Mouse (Mus musculus): ENCODE results near the gene Milr1. TPM values are rescaled to one million over a fixed set of nuclear protein-coding genes. Genes with fewer than 3 reads are reported as not detected.

Gene Milr1
- 0.27 and 0.66 TPM in 2 replicates for polyA plus RNA-seq (2012; rRNA removed)

DNA sequence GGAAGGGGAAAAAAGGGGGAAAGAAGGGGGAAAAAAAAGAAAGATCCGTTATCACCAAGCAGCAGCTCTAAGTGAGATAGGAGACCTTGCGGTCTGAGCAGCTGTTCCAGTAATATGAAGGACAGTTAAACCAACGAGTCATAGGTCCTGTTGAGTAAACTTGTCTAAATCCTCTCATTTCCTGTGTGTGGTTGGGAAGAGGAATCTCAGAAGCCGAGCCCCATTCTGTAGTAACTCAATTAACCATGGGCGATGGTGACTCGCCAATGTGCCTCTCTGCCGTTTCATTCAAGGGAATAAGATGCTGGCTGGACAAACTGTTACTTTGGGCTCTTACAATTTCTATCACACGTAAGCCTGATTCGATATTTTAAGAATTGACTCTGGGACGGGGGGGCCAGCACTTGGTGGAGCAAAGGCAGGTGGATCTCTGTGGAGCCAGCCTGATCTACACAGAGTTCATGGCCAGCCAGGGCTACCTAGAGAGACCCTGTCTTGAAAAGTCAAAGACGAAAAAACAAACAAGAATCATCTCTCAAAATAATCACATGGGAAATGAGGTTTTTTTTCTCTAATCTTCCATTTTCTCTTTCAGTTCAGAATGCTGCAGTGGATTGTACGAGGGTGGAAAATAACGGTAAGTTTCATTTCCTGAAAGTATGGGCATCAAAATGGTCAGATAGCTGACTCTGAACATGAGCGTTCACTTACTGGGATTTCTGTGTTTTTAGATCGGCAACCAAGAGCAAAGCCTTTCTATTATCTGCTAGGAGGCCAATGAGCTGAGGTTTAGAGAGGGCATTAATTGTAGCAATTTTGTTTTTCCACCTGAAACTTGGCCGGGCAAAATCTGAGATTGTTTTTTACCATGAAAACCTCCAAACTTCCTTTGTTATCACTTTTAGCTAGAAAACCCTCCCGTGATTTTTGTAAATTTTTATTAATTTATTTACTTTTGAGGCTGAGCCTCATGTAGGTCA, at the start of gene Milr1:
Gene Milr1 (plus strand): TSS at position 188 of the 980 bp plus-strand sequence.
- WGBS: 82% methylated on average over 17 of the region's 17 CpGs
- Histone ChIP-seq H3K4me1 (ENCODE audit: control insufficient read depth, insufficient read depth, low read length) (no peaks in the 10 kb centered on the region), H3K36me3 (ENCODE audit: control insufficient read depth, insufficient read depth, low read length) (no peaks in the 10 kb centered on the region), H3K4me3 (ENCODE audit: insufficient read depth, low read depth, low read length) (no peak within 1 kb of the TSS), H3K27ac (ENCODE audit: insufficient read depth, low read depth, low read length) (no peak within 1 kb of the TSS; the same call in 1 of the 2 replicates), H3K27me3 (replicated peaks; ENCODE audit: control insufficient read depth, insufficient read depth, low read length) (no peaks in the 10 kb centered on the region)
- TF ChIP-seq POLR2A (IDR thresholded peaks at IDR 0.05; ENCODE audit: low read depth, low read length) (no peak), CTCF (conservative IDR thresholded peaks at IDR 0.05; ENCODE audit: insufficient read depth, insufficient read length, low read depth, low read length) (no peak)
- no peak for DNase-seq

GRCm38 (mm10) chr11:106701589-106701988, 49.4 kb upstream of the Milr1 start:
- Histone ChIP-seq H3K4me3 (ENCODE audit: insufficient read depth, low read depth, low read length) (no peak overlapping the region), H3K27me3 (replicated peaks; ENCODE audit: control insufficient read depth, insufficient read depth, low read length) (no peaks in the 10 kb centered on the region), H3K4me1 (ENCODE audit: control insufficient read depth, insufficient read depth, low read length) (no peaks in the 10 kb centered on the region), H3K27ac (ENCODE audit: insufficient read depth, low read depth, low read length) (no peak overlapping the region), H3K36me3 (ENCODE audit: control insufficient read depth, insufficient read depth, low read length) (no peaks in the 10 kb centered on the region)
- no peak for TF ChIP-seq POLR2A (IDR thresholded peaks at IDR 0.05; ENCODE audit: low read depth, low read length)
- DNase-seq: no peak
- 69% methylated on average over 9 of the region's 9 CpGs for WGBS

DNA sequence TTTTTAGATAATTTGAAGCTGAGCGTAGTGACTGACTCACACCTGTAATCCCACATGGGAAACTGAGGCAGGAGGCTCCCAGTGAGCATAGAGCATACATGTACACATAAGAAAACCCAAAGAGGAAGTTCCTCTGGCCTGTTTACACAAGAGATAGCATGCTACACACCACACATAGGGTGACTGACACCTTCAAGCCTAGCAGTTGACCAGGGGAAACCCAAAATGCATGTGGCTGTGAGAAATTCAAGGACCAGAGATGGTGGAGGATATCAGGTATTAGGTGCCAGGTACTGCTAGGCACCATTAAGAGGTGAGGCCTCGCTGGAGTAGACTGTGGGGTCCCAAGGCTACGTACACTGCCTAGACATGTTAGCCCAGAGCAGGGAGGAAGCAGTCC, 48.4 kb upstream of the Milr1 start:
- DNase-seq: no peak
- Histone ChIP-seq H3K27me3 (replicated peaks; ENCODE audit: control insufficient read depth, insufficient read depth, low read length) (no peaks in the 10 kb centered on the region), H3K4me1 (ENCODE audit: control insufficient read depth, insufficient read depth, low read length) (no peaks in the 10 kb centered on the region), H3K36me3 (ENCODE audit: control insufficient read depth, insufficient read depth, low read length) (no peaks in the 10 kb centered on the region), H3K4me3 (ENCODE audit: insufficient read depth, low read depth, low read length) (no peak overlapping the region), H3K27ac (ENCODE audit: insufficient read depth, low read depth, low read length) (no peak overlapping the region)
- TF ChIP-seq POLR2A (IDR thresholded peaks at IDR 0.05; ENCODE audit: low read depth, low read length) (no peak), CTCF (conservative IDR thresholded peaks at IDR 0.05; ENCODE audit: insufficient read depth, insufficient read length, low read depth, low read length) (no peak)
- 91% methylated on average over 3 of the region's 3 CpGs for WGBS

DNA sequence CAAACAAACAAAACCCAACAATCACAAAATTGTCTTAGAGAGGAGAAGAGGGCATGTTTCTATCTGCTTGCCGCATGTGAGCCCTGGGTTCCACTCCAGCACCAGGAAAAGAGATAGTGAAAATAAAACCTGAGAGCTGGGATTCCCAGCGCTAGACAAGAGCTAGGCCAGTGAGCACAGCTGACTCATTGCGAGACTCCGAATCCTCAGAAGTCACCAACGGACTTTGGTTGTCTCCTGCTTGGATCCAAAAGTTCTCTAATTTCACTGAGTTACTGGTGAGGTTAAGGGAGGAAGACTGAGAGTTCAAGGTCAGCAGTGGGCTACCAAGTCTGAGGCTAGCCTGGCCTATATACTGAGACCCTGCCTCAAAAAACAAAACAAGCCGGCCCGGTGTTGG, 47.1 kb upstream of the Milr1 start:
- WGBS: 72% methylated on average over 7 of the region's 7 CpGs
- TF ChIP-seq CTCF (conservative IDR thresholded peaks at IDR 0.05; ENCODE audit: insufficient read depth, insufficient read length, low read depth, low read length): no peak
- no peak for TF ChIP-seq POLR2A (IDR thresholded peaks at IDR 0.05; ENCODE audit: low read depth, low read length)
- no peak overlapping the region for H3K4me3 ChIP-seq (ENCODE audit: insufficient read depth, low read depth, low read length)

GRCm38 (mm10) chr11:106704399-106705111, 46.5 kb upstream of the Milr1 start:
- TF ChIP-seq POLR2A (IDR thresholded peaks at IDR 0.05; ENCODE audit: low read depth, low read length): no peak
- no peak for TF ChIP-seq CTCF (conservative IDR thresholded peaks at IDR 0.05; ENCODE audit: insufficient read depth, insufficient read length, low read depth, low read length)
- H3K4me3 ChIP-seq (ENCODE audit: insufficient read depth, low read depth, low read length): no peak overlapping the region
- H3K4me1 ChIP-seq (ENCODE audit: control insufficient read depth, insufficient read depth, low read length): no peaks in the 10 kb centered on the region
- no peaks in the 10 kb centered on the region for H3K27me3 ChIP-seq (replicated peaks; ENCODE audit: control insufficient read depth, insufficient read depth, low read length)
- no peaks in the 10 kb centered on the region for H3K36me3 ChIP-seq (ENCODE audit: control insufficient read depth, insufficient read depth, low read length)
- no peak for DNase-seq
- H3K27ac ChIP-seq (ENCODE audit: insufficient read depth, low read depth, low read length): no peak overlapping the region
- 51% methylated on average over 9 of the region's 9 CpGs for WGBS

More for the DNA sequence above, 47.1 kb upstream of the Milr1 start:
- H3K4me1 ChIP-seq (ENCODE audit: control insufficient read depth, insufficient read depth, low read length): no peaks in the 10 kb centered on the region
- no peak overlapping the region for H3K27ac ChIP-seq (ENCODE audit: insufficient read depth, low read depth, low read length)
- DNase-seq: no peak
- no peaks in the 10 kb centered on the region for H3K27me3 ChIP-seq (replicated peaks; ENCODE audit: control insufficient read depth, insufficient read depth, low read length)
- H3K36me3 ChIP-seq (ENCODE audit: control insufficient read depth, insufficient read depth, low read length): no peaks in the 10 kb centered on the region

GRCm38 (mm10) chr11:106706212-106706611, 44.8 kb upstream of the Milr1 start:
- no peak for DNase-seq
- Histone ChIP-seq H3K4me1 (ENCODE audit: control insufficient read depth, insufficient read depth, low read length) (no peaks in the 10 kb centered on the region), H3K27ac (ENCODE audit: insufficient read depth, low read depth, low read length) (no peak overlapping the region), H3K4me3 (ENCODE audit: insufficient read depth, low read depth, low read length) (no peak overlapping the region), H3K27me3 (replicated peaks; ENCODE audit: control insufficient read depth, insufficient read depth, low read length) (no peaks in the 10 kb centered on the region), H3K36me3 (ENCODE audit: control insufficient read depth, insufficient read depth, low read length) (no peaks in the 10 kb centered on the region)
- TF ChIP-seq CTCF (conservative IDR thresholded peaks at IDR 0.05; ENCODE audit: insufficient read depth, insufficient read length, low read depth, low read length): no peak
- no peak for TF ChIP-seq POLR2A (IDR thresholded peaks at IDR 0.05; ENCODE audit: low read depth, low read length)
- WGBS: 56% methylated on average over 4 of the region's 4 CpGs

DNA sequence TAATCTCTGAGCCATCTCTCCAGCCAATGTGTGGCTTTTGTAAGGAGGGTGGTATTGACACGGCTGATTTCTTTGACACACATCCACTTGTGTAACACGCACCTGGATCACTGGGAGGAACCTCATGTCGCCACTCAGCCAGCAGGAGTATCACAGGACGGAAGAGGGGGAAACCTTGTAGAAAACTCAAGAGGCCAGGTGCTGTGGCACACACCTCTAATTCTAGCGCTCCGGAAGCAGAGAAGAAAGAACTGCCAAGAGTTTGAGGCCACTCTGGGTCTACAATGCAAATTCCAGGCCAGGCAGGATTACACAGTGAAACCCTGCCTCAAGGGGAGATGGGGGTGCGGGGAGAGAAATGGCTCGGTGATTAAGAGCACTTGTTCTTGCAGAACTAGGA, 43.9 kb upstream of the Milr1 start:
- no peak overlapping the region for H3K27ac ChIP-seq (ENCODE audit: insufficient read depth, low read depth, low read length)
- WGBS: 69% methylated on average over 8 of the region's 8 CpGs

More for the DNA sequence above, 43.9 kb upstream of the Milr1 start:
- no peak for TF ChIP-seq POLR2A (IDR thresholded peaks at IDR 0.05; ENCODE audit: low read depth, low read length)
- no peak for TF ChIP-seq CTCF (conservative IDR thresholded peaks at IDR 0.05; ENCODE audit: insufficient read depth, insufficient read length, low read depth, low read length)
- H3K4me3 ChIP-seq (ENCODE audit: insufficient read depth, low read depth, low read length): no peak overlapping the region
- DNase-seq: no peak
- no peaks in the 10 kb centered on the region for H3K36me3 ChIP-seq (ENCODE audit: control insufficient read depth, insufficient read depth, low read length)
- H3K4me1 ChIP-seq (ENCODE audit: control insufficient read depth, insufficient read depth, low read length): no peaks in the 10 kb centered on the region
- H3K27me3 ChIP-seq (replicated peaks; ENCODE audit: control insufficient read depth, insufficient read depth, low read length): no peaks in the 10 kb centered on the region

Data from kidney, adult 2 months (tissue).